Mouse (Mus musculus) embryonic fibroblast, embryonic 13.5 days (primary cell): ENCODE data around the gene Tigd3.

Experiments used
- CTCF ChIP-seq: IDR thresholded peaks from 2 replicates; pipeline ENCODE4 v1.5.1; 2011; ENCODE audit warnings: mild to moderate bottlenecking, control low read depth, low read length, moderate library complexity, borderline replicate concordance; ENCODE audit not compliant: insufficient read depth
- POLR2A ChIP-seq: IDR thresholded peaks from 2 replicates; pipeline ENCODE4 v1.6.1; 2011; ENCODE audit warnings: low read depth, mild to moderate bottlenecking, control low read depth, low read length, moderate library complexity

DNA sequence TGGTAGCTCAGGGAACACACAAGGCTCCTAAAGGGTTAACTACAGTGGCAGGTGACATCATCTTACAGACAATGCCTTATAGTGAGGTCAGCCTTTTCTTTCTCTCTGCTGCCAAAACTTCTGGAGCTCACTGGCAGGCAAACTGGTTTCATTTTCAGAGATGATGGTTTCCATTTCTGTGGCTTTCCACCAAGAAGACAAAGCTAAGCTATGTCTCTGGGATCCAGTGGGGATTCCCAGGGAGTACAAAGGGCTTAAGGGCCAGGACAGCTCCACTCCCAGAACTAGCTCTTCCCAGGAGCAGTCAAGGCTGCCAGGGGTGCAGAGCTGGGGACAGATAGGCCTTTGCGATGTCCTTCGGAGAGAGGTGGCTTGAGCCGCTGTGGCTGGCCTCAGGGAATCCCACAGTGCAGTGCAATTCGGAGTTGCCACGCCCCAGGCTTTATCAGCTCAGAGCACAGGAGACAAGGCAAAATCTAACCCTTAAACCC is 42.4 kb downstream of the Tigd3 start:
- no peak for TF ChIP-seq CTCF
- no peak for TF ChIP-seq POLR2A
